Mouse (Mus musculus) telencephalon, adult 2 months (tissue): ENCODE measurements at regions not wholly inside any gene's neighbourhood (a gene's known extent, or its start where the extent isn't known, plus 50 kb on each side); places are given as distances from the start of the nearest gene placed in this dataset.

Source experiments
- DNase-seq: peaks from one replicate; pipeline ENCODE4 v3.0.0-alpha.2; 2011; ENCODE audit warnings: low read depth, low spot score

- DNase-seq, result no peak
Observed at GRCm38 (mm10) chr12:55926974-55927321, 90.8 kb downstream of the Brms1l start.

GRCm38 (mm10) chr12:55926276-55926973, 90.3 kb downstream of the Brms1l start:
- no peak for DNase-seq
